Mouse (Mus musculus) right cerebral cortex, postnatal 14 days (tissue): ENCODE measurements at regions not wholly inside any gene's neighbourhood (a gene's known extent, or its start where the extent isn't known, plus 50 kb on each side); places are given as distances from the start of the nearest gene placed in this dataset.
"Not testable (repeated sequence)": the region's sequence is repeated elsewhere in the genome, so short reads cannot be mapped to it uniquely, and the experiment has no call there.

Experiments
- DNase-seq: peaks from one replicate; pipeline ENCODE4 v3.0.0; 2022

DNA sequence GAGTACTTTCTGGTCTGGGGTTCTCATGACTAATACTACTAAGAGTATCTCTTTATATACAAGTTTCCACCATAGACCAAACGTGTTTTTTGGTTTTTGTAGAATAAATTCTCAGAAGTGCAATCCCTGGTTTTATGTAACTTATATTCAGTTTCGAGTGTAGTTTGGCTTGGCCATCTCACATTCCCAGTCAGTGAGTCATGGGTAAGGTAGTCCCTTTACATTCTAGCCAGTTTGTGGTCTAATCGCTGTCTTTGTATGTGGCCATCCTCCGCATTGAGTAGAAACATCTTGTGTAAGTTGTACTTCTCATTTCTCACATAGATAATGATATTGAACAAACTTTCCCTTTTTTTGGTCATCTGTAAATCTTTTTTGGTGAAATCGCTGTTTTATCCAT lies 88.3 kb downstream of the Anxa5 start:
- DNase-seq, result no peak

DNA sequence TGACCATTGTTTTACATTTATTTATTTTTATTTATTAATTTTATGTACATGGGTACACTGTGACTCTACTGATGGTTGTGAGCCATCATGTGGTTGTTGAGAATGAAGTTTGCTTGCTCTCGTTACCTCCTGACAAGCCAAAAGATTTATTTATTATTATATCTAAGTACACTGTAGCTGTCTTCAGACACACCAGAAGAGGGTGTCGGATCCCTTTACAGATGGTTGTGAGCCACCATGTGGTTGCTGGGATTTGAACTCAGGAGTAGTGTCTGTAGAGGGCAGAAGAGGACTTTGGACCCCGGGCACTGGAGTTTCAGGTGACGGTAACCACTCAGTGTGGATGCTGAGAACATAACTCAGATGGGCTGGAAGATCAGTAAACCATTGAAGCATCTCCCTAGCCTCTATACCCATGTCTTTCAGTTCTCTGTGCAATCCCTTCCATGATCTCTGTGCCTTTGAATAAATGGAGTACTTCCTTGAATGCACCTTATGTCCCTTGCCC lies 92.2 kb downstream of the Anxa5 start:
- DNase-seq, result no peak

DNA sequence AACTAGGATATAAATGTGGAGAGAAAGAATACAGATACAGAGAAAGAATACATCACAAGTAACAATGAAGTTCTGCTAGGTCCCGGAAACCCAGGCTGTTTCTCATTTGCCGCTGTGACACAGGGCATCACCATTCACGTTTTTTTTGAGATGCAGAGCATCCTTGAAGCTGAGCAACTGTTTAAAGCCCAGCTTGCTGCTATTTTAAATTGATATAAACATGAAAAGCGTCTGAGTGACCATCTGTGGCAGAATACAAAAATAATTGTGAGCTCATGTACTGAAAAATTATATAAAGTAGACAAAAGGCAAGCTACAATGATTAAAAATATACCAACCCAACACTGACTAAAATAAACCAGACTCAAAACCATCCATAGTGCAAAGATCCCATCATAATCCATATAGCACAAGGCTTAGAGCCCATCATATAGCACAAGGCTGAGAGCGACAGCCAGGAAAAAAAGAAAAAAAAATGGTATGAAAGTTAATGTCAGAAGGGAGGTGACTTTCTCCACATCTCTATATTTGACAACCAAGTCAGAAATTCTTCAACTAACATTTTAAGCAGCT lies 94.0 kb downstream of the Anxa5 start:
- no peak for DNase-seq

DNA sequence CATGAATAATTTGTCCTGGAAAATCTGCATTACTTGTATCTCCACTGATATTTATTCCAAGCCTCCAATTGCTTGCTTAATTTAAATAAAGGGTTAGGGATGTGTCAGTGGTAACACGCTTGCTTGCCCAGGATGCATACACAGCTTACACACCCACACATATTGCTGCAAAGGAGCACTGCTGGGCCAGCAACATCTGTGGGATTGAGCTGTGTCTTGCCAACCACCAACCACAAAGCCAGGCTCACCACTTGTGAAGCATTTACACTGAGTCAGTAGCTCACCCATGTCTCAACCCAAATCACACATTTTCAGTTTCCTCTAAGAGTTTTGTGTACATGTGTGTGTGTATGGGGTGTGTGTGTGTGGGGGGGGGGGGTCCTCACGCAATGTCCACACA lies 100.0 kb downstream of the Anxa5 start:
- DNase-seq, result no peak

DNA sequence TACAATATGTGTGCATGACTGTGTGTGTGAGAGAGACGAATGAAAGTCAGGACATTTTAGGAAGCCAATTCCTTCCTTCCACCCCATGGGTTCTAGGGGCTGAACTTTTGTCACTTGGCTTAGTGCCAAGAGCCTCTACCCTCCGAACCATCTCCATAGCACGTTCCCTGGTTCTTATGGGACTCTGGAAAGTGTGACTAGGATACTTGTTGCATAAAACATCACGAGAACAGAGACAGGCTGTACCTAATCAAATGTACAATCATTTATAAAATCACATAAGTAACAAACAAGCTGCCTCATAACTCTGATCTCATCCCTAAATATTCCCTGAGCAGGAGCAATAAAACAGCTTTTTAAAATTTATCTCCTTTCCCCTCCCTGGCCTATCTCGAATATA lies 100.8 kb downstream of the Anxa5 start:
- DNase-seq, result no peak

DNA sequence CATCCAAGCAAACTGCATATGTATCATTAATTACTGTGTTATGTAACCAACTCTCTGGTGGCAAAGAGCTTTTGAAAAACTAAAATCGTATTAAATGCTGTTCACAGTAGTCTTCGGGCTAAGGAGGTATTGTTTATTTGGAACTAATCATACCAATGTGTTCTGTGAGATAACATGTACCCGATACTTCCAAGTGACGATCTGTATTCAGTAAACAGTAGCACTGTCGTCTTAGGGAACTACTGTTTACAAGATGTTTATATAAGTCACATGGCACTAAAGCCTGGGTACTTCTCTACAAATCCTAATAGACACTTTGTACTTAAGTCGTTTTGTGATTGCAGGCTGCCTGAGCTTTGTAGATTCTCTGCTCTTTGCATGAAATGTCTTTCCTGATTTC lies 114.8 kb downstream of the Anxa5 start:
- no peak for DNase-seq

DNA sequence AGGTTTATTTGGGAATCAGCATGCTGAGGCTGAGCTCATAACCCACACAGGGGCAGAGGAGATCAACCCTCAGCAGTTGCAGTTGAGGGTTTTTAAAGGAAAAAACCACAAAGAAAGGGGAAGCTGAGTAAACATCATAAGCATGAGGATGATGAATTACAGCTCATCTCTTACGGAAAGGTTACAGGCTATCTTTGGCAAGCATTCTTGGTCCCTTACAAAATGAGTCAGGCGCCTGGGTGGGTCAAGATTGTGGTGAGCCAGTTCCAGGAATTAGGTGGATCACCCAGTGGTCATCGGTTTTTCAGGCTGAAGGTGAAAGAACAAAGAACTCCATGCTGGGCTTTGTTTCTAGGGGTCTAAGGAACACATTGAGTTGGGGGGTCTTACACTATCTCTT lies 121.5 kb downstream of the Anxa5 start:
- DNase-seq, result not testable (repeated sequence)

DNA sequence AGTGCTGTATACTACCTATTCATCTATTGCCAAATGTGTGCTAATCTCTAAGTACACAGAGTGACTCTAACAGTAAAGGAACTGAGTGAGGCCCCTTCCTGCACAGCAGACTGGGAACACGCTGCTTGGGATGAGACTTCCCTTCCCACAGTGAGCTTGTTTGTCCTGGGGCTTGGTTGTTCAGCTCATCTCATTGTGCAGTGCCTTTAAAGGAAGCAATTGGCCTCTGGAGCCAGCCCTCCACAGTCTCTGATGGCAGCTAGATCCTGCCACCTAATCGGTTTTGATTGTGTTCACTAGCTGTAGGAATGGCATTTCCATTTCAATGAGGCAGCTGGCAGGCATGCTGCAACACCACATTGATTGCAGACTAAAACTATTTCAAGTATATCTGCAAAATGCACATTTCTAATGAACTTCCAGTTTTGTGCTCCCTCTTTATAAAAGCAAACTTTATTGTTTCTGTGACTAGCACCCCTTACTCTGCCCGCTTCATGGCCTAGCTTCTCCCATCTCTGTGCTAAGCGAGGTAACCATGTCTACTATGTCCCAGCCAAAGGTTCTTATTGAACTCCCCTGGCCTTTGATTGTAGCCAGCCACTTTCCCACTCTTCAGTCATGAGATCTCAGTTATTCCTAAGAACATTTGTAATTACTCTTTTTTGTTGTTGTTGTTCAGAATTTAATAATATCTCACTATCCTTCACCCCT lies 123.5 kb downstream of the Anxa5 start:
- no peak for DNase-seq

DNA sequence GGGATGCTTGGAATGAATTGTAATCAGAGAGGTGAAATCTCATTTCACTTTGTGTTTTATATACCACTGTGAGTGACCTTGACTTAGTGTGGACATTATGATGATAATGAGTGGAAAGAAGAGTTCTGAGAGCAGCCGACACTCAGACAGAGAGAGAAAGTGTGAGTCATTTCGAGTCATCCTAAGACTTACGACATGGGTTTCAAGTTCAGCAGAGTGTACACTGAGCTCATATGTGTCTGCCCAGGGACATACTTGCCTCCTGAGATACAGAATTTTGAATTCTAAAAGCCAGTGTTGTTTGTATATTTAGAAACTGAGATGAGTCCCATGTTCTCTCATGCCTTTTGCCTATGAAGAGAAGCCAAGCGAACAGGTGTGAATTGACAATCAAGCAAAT lies 126.6 kb downstream of the Anxa5 start:
- no peak for DNase-seq

DNA sequence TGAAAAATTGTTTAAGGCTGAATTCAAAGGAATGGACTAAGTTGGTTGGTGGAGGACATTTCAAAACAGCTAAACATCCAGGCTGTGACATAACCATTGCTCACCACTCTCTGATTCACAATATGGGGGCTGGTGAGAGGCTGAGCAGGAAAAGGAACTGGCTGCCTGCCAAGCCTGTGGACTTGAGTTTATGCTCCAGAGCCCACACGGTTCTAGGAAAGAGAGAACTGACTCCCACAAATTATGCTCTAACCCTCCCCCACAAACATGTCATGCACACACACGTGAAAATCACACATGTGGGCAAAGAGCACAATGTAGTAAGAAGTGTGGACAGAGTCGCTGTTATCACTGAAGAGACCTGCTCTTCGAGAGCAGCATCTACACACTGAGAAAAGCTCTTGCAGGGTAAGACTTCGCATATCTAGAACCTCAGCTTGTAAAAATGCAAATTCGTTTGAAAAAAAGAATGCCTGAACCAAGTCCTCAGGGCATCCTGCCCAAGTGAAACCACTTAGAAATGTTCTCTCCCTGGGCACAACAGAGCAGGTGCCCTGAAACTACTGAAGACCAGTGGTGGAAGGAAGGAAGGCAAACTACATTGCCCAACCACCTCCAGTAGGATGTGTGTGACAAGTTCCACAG lies 118.9 kb upstream of the Qrfpr start:
- DNase-seq, result peak; percentile 80

DNA sequence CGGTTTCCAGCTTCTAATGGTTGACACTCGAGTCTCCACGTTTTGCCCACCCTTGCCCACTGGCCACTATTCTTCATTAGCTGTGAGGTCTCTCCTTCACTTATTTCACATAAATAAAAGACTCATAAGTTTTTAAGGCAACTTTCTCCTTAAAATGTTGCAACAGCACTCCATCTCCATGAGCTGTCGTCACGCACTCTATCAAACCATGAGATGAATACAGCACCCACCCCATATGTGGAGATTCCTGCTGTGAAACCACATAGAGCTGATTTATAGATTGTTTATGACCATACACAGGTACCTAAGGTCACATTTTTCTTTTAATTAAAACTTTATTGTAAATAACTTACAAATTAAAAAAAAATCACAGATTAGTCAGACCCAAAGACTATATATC lies 117.5 kb upstream of the Qrfpr start:
- DNase-seq, result no peak

DNA sequence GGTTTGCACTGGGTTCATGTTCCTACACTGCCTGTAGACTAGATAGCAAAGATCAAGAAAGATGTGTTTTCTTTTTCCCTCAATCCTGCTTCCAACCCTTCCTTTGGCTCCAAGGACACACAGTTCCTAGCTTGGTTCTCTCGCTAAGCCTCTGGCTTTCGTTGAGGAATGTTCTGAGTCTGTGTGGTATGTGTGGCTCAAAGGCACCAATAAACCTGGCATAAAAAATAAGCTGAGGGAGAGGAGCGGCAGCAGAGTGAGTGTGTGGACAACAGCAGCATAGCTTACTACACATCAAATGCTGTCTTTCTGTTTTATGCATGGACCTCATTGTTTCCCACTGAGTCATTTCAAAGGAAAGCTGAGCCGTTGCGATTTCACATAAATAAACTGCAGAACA lies 112.2 kb upstream of the Qrfpr start:
- DNase-seq, result no peak

DNA sequence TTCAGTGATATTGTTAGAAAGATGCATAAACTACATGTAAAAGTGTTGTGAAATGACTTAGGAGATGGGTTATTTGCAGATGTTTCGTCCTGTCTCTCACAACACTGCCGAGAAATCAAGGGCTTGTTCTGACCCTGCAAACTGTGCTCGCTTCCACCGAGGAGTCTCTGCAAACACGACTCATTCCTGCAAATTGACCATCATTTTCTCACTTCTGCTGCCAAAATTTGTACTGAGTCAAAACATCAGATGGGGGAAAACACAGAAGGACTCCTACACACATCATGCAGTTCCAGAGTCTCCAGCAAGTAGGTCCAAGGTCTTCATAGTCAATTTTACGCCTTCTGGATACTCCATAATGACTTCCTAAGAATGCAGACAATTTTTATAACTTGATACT lies 109.9 kb upstream of the Qrfpr start:
- no peak for DNase-seq

DNA sequence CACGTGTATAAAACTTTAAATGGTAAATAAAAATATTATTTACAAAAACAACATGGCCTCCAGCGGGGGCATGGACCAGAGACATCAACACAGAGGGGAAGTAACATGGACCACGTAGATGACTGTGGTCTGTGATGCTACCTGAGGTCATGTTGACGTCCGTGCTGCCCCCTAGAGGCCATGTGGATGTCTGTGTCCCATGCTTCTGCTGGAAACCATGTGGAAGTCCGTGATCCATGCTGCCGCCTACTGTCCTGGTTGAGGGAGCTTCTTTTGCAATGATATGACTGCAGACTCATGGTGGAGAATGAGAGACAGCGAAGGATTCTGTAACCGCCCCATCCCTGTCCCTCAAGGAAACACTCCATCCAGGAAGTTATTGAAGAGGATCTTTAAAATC lies 108.5 kb upstream of the Qrfpr start:
- DNase-seq, result peak; percentile 38

DNA sequence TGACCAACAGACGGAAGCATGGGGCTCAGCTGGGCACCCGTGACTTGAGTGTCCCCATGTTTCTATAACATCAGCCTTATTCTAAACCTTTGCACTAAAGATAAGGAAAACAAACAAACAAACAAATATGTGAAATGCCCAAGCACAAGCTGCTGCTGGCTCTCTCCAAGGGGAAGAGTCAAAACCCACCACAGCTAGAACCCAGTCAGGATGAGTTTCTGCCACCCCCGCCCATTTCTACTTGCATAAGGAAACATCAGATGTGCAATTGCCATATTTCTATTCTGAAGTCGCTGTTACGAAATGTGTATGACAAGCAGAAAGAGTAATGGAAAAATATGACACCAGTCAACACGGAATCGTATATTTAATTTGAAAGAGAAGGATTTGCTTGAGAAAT lies 107.5 kb upstream of the Qrfpr start:
- DNase-seq, result no peak

DNA sequence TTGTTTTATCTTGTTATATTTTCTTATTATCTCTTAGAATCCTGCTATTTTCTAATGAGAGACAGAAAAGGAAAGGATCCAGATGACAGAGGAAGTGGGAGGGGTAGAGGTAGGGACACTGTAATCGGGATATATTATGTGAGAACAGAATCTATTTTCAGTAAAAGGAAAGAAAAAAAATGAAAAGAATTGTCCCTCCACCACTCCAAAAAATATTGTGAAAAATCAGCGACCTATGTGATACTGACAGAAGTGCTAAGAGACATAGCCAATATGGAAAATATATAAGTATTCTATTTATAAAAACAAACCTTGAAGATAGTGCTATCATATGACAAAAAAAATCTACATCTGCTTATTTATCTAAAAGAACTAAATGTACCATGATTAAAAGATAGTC lies 106.8 kb upstream of the Qrfpr start:
- DNase-seq, result no peak

DNA sequence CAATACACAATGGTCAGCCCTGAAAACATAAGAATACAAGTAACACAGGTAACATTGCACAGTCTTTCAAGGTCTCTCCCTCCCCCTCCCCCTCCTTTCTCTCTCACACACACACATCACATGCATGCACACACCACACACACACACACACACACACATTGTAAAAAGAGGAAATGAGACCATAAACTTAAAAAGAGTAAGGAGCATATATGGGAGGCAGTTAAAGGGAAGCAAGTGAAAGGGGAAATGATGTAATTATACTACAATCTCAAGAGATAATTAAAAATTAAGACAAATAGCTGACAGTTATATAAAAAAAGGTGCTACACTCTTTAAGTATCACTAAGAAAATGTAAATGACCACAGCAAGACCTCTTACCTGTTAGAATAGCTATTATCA lies 96.5 kb upstream of the Qrfpr start:
- no peak for DNase-seq

DNA sequence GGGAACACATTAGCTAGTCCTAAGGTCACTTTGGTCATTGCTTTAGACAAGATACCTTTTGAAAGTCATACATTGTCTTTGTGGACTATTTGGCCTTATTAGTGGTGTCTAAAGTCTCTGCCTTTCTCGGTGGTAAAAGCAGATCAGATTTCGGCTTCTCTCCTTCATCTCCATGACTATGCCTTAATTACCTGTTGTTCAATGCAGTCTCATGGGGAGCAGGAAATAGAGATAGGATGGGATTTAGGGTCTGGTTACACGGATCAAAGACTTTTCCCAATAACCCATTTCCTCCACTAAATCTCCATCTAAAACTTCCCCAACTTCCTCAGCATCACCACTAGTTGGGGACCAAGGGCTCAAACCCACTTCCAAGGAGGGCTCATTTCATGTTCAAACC lies 89.2 kb upstream of the Qrfpr start:
- no peak for DNase-seq

DNA sequence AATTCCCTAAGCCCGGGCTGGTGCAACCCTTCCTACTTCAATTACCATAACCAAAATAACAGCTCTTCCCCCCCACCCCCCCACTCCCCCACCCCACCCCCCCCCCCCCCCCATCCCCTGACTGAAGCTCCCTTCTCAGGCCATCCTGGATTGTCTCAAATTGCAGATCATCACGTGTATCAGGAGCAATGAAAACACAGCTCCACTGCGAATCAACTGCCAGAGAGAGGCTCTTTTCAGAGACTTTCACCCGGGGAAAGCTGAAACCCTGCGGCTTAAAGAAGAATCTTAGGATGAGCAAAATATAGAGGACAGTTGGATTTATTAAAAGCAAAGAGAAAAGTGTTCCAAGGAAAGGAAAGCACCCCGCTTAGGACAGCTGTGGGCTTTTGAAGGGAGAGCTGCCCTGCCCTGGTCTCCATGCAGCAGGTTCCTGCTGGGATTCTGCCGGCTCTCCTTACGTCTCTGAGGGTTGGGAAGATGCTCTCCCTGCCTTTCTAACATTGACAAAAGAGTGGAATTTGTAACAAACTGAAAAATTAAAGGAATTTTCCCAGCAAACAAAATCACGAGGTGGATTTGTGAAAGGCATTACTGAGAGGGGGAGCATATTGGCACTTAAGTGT lies 88.6 kb upstream of the Qrfpr start:
- no peak for DNase-seq

DNA sequence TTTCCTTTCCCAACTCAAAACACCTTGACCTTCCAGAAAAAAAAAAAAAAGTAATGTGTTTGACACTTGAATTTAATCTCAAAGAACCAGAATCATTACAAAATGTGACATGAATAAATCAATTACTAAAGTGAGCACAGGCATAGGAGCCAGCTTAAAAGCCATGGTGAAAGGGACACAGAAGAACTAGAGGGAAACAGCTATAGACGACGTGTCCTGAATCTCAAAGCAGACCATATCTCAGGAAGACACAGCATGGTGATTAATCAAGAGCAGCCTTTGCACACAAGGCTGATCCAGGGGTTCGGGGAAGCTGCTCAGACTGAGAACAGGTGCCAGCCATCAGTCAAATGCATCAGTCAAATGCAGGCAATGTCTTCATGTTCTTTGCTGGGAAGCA lies 74.7 kb upstream of the Qrfpr start:
- no peak for DNase-seq

DNA sequence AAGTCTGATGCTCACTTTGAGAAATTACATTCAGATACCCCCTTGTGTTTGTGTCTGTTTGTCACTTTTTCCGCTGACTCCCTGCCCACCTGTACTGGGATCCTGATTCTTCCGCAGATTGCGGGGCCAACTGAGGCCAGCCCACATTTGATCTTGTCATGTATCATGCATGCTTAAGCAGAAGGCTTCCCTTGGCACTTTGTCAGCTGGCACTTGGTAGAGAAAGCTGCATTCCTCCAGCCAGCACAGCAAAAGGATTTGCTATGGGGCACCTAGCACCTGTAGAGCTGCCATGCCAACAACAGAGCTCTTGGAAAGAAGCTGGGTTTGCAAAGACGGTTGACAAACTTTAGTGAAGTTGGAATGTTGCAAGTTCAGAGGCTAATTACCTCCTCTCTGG lies 69.9 kb upstream of the Qrfpr start:
- no peak for DNase-seq

DNA sequence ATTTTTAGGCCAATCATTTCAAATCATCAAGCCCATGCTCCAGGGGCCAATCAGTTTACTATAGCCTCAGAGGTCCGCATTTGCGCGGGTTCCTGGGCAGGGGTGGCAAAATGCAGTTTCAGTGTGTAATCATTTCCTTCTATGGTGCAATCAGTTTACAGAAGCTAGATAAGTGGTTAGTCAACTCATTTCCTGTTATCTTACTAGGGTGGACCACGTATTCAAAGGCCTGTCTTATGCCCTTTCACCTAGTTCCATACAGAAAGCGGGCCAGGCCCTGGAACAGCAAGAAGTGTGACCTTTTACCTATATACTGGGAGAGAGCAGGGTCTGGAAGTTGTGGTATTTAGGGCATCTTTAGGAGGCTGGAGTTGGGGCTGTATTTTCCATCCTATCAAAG lies 62.0 kb upstream of the Qrfpr start:
- DNase-seq, result no peak

DNA sequence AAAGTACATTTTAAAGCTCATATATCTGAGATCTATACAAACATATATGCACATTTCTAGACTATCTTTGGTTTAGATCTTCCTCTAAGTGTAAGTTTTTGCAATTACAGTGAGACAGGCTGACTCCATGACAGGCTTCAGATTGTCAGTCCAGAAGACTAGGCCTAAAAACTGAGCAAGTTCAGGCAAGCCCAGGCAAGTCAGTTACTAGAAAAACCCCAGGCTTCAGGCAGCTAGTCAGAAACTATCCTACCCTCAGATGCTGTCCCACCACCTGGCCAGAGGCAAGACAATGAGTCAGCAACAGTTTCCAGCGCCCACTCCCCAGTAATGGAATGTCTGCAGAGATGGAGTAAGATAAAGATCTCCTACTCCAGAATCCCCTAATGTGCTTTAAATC lies 53.4 kb upstream of the Qrfpr start:
- no peak for DNase-seq
